Mouse (Mus musculus) olfactory bulb, adult 2 months (tissue): ENCODE measurements at regions not wholly inside any gene's neighbourhood (a gene's known extent, or its start where the extent isn't known, plus 50 kb on each side); places are given as distances from the start of the nearest gene placed in this dataset.

Source experiments
- CTCF ChIP-seq: fragments of 200-500 bp; IDR thresholded peaks from 2 replicates; pipeline ENCODE4 v1.5.1; 2012; ENCODE audit warnings: low read depth, mild to moderate bottlenecking, low read length, moderate library complexity; ENCODE audit not compliant: insufficient read depth
- POLR2A ChIP-seq: fragments of 200-500 bp; IDR thresholded peaks from 2 replicates; pipeline ENCODE4 v1.6.1; 2012; ENCODE audit warnings: mild to moderate bottlenecking, low read depth, low read length, moderate library complexity; ENCODE audit not compliant: insufficient read depth

DNA sequence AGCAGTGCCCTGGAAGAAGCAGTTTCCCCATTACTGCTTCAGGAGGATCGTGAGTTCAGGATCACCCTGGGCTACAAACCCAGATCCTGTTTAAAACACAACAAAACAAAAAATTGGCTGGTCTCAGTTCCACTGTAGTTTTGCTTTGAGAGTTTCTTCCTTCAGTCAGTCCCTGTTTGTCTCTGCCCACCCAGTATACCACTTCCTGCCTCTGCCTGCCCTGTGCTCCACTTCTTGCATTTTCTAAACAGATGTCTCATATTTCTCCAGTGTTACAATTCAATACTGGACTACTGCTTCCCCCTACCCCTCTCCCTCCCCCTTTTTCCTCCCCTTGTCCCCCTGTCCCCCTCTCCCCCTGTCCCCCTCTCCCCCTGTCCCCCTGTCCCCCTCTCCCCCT lies 98.6 kb upstream of the F13a1 start:
- TF ChIP-seq POLR2A (no peak), CTCF (no peak)
